Mouse (Mus musculus) forebrain, embryonic 11.5 days (tissue): ENCODE data around the gene Tut1. TPM values are rescaled to one million over a fixed set of nuclear protein-coding genes. Genes with fewer than 3 reads are reported as not detected.

Source experiments
- ATAC-seq: fragments of 200-750 bp; cut with Nextera tagmentation; replicated peaks from 2 replicates; pipeline ENCODE4 v1.8.0; 2017; ENCODE audit warnings: moderate TSS enrichment; ENCODE audit not compliant: low FRiP score
- DNase-seq: peaks from one replicate; pipeline ENCODE4 v3.0.0-alpha.2; 2017; ENCODE audit warnings: low spot score
- H3K27ac ChIP-seq: fragments of 300-500 bp; sonication (generic); 2 replicates; pipeline ENCODE4 v1.5.1; 2014; ENCODE audit warnings: low read depth, low read length
- H3K27me3 ChIP-seq: fragments of 300-500 bp; sonication (generic); 2 replicates; pipeline ENCODE4 v1.6.1; 2014; ENCODE audit warnings: mild to moderate bottlenecking, low read length, mixed read lengths; ENCODE audit not compliant: control insufficient read depth, insufficient read depth
- H3K36me3 ChIP-seq: fragments of 300-500 bp; sonication (generic); 2 replicates; pipeline ENCODE4 v1.6.1; 2014; ENCODE audit warnings: mild to moderate bottlenecking, low read length, moderate library complexity, mixed read lengths; ENCODE audit not compliant: control insufficient read depth, insufficient read depth
- H3K4me1 ChIP-seq: fragments of 300-500 bp; sonication (generic); replicated peaks from 2 replicates; pipeline ENCODE4 v1.6.1; 2014; ENCODE audit warnings: low read length, mixed read lengths; ENCODE audit not compliant: control insufficient read depth, insufficient read depth
- H3K4me2 ChIP-seq: fragments of 300-500 bp; sonication (generic); 2 replicates; pipeline ENCODE4 v1.6.1; 2014; ENCODE audit warnings: low read depth, mild to moderate bottlenecking, low read length, moderate library complexity, mixed read lengths; ENCODE audit not compliant: severe bottlenecking
- H3K4me3 ChIP-seq: fragments of 300-500 bp; sonication (generic); 2 replicates; pipeline ENCODE4 v1.5.1; 2014; ENCODE audit warnings: low read depth, low read length
- H3K9ac ChIP-seq: fragments of 300-500 bp; sonication (generic); 2 replicates; pipeline ENCODE4 v1.6.1; 2014; ENCODE audit warnings: low read length
- H3K9me3 ChIP-seq: fragments of 300-500 bp; sonication (generic); 2 replicates; pipeline ENCODE4 v1.6.1; 2016; ENCODE audit warnings: low read length, mixed read lengths; ENCODE audit not compliant: control insufficient read depth
- WGBS: fragments of 180-500 bp; shearing (Covaris S2); extraction: QIAGEN DNeasy Blood & Tissue Kit; methylation state at CpG from one replicate; pipeline ENCODE4 v1.1.7; 2014; 5-methylcytosine and 5-hydroxymethylcytosine counted together
- polyA plus RNA-seq: library from polyadenylated mRNA; unstranded; fragments of >200 nt; fragmentation: Nextera tagmentation; extraction: Ambion mirVana; gene quantifications from 2 replicates; pipeline ENCODE4 v1.2.1, GENCODE M21; 2014

Gene Tut1
- polyA plus RNA-seq, 1 experiment from 2014 or later: 34.4 TPM

DNA sequence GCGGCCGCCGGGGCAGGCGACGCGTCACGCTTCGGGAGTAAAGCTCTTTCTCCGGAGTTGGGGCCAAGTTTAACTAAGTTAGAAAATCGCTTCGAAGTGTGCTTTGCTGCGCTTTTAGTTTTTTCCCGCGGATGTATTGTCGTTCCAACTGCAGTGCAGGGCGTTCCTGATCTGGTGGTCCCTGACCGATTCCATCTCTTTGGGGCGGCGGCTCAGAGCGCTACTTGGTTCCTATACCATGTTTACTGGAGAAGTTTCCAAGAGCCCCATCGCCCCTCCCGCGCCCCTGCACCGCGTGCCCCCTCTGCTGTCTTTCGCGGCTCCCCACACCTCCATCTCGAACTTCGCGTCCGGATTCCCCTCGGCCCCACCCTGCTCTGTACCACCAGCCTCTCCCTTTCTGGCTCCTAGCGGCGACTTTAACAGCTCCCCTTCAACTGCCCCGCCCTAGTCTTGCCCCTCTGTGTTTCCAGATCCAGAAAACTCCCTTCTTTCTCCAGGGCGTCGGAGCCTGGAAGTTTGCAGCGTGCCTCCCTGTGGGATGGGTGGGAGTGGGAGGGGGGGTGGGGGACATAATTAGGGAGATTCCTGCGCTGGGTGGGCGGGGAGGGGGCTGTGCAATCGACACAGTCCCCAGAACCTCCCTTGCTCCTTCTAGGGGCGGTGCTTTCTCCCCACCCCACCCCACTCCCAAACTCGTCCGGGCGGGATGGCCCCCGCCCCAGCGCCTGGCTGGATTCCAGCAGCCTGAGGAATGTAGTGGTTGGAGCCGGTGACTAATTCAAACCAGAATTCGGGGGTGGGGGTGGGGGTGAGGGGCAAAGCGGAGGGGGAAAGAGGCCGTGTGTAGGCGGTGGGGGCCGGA, 36.2 kb downstream of the Tut1 start:
- Histone ChIP-seq H3K4me1 (peaks cover 9% of the 10 kb centered on the region), H3K36me3 (no peaks in the 10 kb centered on the region), H3K27ac (0 out of 2 replicates have a peak overlapping the region, but pooled peaks have one; percentile 25), H3K9me3 (no peaks in the 10 kb centered on the region), H3K4me2 (peak overlapping the region; percentile 99), H3K4me3 (peak overlapping the region; percentile 51), H3K9ac (peak overlapping the region; percentile 61), H3K27me3 (peaks cover 7% of the 10 kb centered on the region)
- ATAC-seq (peak; percentile 80), DNase-seq (peak; percentile 85)
- under 1% methylated on average over 53 of the region's 53 CpGs for WGBS

- Histone ChIP-seq H3K27me3 (peaks cover 7% of the 10 kb centered on the region), H3K9ac (peak overlapping the region; percentile 61), H3K9me3 (no peaks in the 10 kb centered on the region), H3K4me3 (peak overlapping the region; percentile 51), H3K27ac (no peak overlapping the region), H3K4me1 (peaks cover 6% of the 10 kb centered on the region; the same call in 1 of the 2 replicates), H3K4me2 (peak overlapping the region; percentile 99), H3K36me3 (no peaks in the 10 kb centered on the region)
- DNase-seq (no peak), ATAC-seq (no peak; the same call in 1 of the 2 replicates)
- 12% methylated on average over 15 of the region's 15 CpGs for WGBS
These were observed 36.9 kb downstream of the Tut1 start for GRCm38 (mm10) chr19:8990432-8991102.

DNA sequence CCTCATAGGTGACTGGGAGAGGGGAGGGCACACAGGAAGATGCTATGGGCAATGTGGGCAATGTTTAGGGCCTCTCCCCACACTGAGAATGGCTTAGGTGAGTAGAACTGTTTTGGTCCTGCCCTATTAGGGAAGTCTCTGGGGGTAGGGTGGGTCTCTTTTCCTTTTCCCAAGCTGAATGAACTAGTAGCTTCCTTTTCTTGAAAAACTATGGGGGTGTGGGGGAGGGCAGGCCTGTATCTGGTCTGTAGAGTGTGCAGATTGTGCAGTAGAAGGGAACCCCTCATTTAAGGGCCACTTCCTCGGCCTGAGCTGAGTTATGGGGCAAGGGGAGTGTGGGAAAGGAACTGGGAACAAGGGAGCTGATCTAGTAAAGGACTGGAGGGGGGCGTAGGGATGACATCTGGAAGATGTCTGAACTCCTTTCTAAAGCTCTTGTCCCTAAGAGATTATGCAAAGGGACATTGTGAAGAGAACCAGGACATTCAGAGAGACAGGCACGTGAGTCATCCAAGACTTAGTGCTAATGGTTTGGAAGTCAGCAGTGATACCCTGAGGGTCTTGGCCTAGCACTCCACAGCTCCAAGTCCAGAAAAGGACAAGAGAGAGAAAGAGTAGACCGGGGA, 37.7 kb downstream of the Tut1 start:
- H3K9ac ChIP-seq: no peak overlapping the region
- 0 out of 2 replicates have a peak overlapping the region, but pooled peaks have one; percentile 5 for H3K4me2 ChIP-seq
- no peaks in the 10 kb centered on the region for H3K9me3 ChIP-seq
- WGBS: 65% methylated on average over 4 of the region's 4 CpGs
- H3K36me3 ChIP-seq: no peaks in the 10 kb centered on the region
- peaks cover 7% of the 10 kb centered on the region for H3K27me3 ChIP-seq
- DNase-seq (no peak), ATAC-seq (no peak)
- H3K4me3 ChIP-seq: no peak overlapping the region
- no peak overlapping the region for H3K27ac ChIP-seq
- peaks cover 6% of the 10 kb centered on the region; the same call in 1 of the 2 replicates for H3K4me1 ChIP-seq

GRCm38 (mm10) chr19:8991871-8992735, 38.5 kb downstream of the Tut1 start:
- no peak overlapping the region for H3K27ac ChIP-seq
- H3K9ac ChIP-seq: no peak overlapping the region
- H3K27me3 ChIP-seq: peaks cover 7% of the 10 kb centered on the region
- 81% methylated on average over 13 of the region's 13 CpGs for WGBS
- H3K4me2 ChIP-seq: no peak overlapping the region
- H3K36me3 ChIP-seq: no peaks in the 10 kb centered on the region
- no peaks in the 10 kb centered on the region for H3K9me3 ChIP-seq
- peaks cover 6% of the 10 kb centered on the region; the same call in 1 of the 2 replicates for H3K4me1 ChIP-seq
- DNase-seq (no peak), ATAC-seq (no peak)
- no peak overlapping the region for H3K4me3 ChIP-seq

DNA sequence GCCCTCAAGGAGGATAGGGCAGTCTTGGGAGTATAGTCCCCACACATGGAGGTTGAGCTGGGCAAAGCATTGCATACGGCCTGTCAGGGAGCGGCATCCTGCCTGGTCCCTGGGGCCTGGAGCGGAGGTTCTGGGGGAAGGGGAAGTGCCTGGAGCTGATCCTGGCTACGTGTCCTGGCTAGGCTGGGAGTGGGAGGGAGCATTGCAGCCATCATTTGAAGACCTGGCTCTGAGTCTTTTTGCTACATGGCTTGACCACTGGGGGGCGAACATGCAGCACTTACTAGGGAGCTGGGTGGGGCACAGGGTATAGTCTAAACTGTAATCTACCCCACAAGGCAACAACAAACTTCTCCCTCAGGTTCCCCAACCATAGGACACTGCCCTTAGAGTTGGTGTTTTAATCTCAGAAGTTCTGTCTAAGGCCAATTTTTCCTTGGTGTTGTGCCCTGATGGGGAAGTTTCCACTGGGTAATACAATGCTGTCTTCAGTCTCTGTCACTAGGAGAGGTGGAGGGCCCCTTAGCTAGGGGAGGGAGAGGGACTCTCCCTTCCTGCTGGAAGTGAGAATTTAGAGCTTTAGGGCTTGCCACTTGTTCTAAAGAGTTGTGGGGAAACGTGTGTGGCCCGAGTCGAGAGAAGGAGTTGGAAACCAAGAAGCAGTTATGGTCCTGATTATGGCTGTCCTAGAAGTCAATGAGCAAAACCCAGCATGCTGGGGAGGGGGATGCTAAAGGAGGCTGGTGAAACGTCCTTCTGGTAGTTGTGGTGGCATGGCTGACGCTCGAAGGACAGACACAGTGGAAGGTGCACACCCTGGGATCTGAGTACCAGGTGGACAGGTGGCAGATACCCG, 39.4 kb downstream of the Tut1 start:
- no peaks in the 10 kb centered on the region for H3K9me3 ChIP-seq
- peaks cover 6% of the 10 kb centered on the region; the same call in 1 of the 2 replicates for H3K4me1 ChIP-seq
- no peaks in the 10 kb centered on the region for H3K36me3 ChIP-seq
- H3K27me3 ChIP-seq: peaks cover 7% of the 10 kb centered on the region
- ATAC-seq: no peak
- no peak overlapping the region for H3K9ac ChIP-seq
- H3K27ac ChIP-seq: no peak overlapping the region
- DNase-seq: peak; percentile 81
- WGBS: 40% methylated on average over 12 of the region's 12 CpGs
- H3K4me2 ChIP-seq: no peak overlapping the region
- H3K4me3 ChIP-seq: no peak overlapping the region

- WGBS: 58% methylated on average over 2 of the region's 2 CpGs
- H3K4me1 ChIP-seq: peaks cover 6% of the 10 kb centered on the region; the same call in 1 of the 2 replicates
- H3K4me3 ChIP-seq: no peak overlapping the region
- H3K4me2 ChIP-seq: no peak overlapping the region
- no peak for ATAC-seq
- peaks cover 4% of the 10 kb centered on the region for H3K27me3 ChIP-seq
- no peak for DNase-seq
- H3K27ac ChIP-seq: no peak overlapping the region
- H3K9me3 ChIP-seq: no peaks in the 10 kb centered on the region
- no peak overlapping the region for H3K9ac ChIP-seq
- H3K36me3 ChIP-seq: no peaks in the 10 kb centered on the region
These were observed 39.9 kb downstream of the Tut1 start for GRCm38 (mm10) chr19:8993625-8993912.

DNA sequence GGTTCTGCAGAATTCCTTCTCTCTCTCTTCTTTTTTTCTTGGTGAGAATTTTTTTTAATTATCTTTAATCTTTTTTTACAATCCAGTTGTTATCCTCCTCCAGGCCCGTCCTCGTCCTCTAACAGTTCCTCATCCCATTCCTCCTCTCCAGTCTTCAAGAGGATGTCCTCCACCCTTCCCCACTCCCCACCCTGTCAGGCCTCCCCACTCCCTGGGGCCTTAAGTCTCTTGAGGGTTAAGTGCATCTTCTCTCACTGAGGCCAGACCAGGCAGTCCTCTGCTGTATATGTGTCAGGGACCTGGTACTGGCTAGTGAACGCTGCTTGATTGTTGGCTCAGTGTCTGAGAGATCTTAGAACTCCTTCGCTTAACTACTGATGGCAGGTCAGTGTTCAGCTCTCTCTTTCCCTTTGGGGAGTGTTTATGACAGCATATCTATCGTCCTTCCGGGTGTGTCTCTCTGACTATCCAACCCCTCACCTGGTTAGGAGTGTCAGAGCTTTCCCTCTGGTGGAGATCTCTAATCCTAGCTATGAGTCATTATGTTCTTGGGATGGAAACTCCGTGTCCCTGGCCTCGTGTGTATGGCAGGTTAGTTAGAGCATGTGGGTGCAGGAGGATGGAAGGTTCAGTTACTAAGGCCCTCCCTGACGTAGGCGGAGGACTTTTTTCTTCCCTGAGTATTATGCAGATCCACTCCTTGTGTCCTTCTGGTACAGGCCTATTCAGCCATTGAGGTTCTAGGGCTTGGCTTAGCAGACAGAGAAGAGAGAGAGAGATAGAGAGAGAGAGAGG, 41.4 kb downstream of the Tut1 start:
- H3K36me3 ChIP-seq: no peaks in the 10 kb centered on the region
- H3K4me1 ChIP-seq: no peaks in the 10 kb centered on the region; the same call in 1 of the 2 replicates
- no peaks in the 10 kb centered on the region for H3K9me3 ChIP-seq
- ATAC-seq (no peak), DNase-seq (no peak)
- no peak overlapping the region for H3K4me2 ChIP-seq
- no peak overlapping the region for H3K4me3 ChIP-seq
- WGBS: 82% methylated on average over 10 of the region's 10 CpGs
- H3K9ac ChIP-seq: no peak overlapping the region
- H3K27ac ChIP-seq: no peak overlapping the region
- no peaks in the 10 kb centered on the region for H3K27me3 ChIP-seq
